Mouse (Mus musculus): Measurements from ENCODE around the gene Dnase1l1. TPM values are rescaled to one million over a fixed set of nuclear protein-coding genes. Genes with fewer than 3 reads are reported as not detected.
A peak's percentile ranks its signal among the peaks of the same experiment; 100 is the strongest.

Gene Dnase1l1
- polyA plus RNA-seq, 1 experiment from 2014 or later = 4.7 TPM

DNA sequence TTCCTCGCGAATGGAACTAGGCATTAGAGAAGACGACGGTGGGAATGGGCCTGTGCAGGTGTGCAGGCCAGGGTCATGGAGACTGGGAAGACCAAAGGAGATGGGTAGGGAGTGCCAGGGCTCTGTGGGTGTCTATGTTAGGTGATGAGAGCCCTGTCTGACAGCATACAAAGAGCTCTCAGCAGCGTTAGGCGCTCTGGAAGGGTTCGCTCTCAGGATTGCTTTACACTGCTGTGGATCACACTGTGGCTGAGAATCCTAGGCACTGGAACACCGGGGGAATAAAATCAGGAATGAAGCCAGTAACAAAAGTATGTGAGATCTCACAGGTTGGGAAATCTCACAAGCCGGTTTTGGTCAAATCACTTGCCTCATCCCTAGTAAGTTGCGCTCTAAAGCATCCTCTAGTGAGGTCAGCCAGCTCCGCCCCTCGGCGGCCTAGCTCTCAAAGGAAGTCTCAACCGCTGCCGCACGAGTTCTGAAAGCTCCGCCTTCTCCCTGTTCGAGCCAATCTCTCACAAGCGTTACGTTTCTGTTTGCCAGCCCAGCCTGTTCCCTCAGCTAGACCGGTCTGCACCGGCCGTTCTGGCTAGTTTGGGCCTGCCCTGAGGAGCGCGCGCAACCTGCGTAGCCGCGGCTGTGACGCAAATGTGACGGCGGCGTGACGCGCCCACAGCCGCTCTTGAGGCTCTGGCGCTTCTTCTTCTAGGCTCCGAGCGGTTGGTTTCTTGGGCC is 27.8 kb downstream of the Dnase1l1 start, which contains the start of gene Emd:
TSS of gene Emd (plus strand) at position 535 of the 735 bp plus-strand sequence.
- peaks cover 11% of the 10 kb centered on the region for H3K4me1 ChIP-seq (replicated peaks)
- H3K4me2 ChIP-seq = peak within 1 kb of the TSS; percentile 65
- WGBS = 26% methylated on average over 39 of the region's 39 CpGs
- ATAC-seq (ENCODE audit: low FRiP score, low read depth) = peak; percentile 97
- H3K27me3 ChIP-seq = no peaks in the 10 kb centered on the region
- peak within 1 kb of the TSS; percentile 58 for H3K4me3 ChIP-seq
- peak within 1 kb of the TSS; percentile 93 for H3K27ac ChIP-seq (replicated peaks)
- H3K9ac ChIP-seq = peak within 1 kb of the TSS; percentile 68
- H3K9me3 ChIP-seq = no peaks in the 10 kb centered on the region
- H3K36me3 ChIP-seq = no peaks in the 10 kb centered on the region; the same call in 1 of the 2 replicates

DNA sequence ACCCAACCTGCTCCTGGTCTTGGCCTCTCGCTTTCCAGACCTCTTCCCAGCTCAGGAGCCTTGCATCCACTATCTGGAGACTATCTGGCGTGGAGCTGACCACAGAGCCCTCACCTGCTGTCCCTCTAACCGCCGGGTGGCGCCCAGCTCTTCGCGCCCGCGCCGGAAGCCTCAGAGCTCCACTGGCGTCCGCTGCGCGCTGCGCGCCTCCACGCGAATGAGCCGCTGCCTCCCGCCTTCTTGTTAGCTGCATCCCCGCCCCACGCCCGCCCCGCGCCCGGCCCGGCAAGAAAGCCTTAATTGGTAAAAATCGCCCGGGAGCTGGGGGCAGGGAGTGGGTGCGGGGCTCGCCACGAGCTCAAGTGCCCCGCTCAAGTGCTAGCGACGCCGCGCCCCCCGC is 32.5 kb downstream of the Dnase1l1 start, which contains the start of gene Flna:
TSS of gene Flna (minus strand) at position 206 of the 400 bp plus-strand sequence.
- Histone ChIP-seq H3K4me3 (peak within 1 kb of the TSS; percentile 46), H3K4me2 (peak within 1 kb of the TSS; percentile 67), H3K27ac (replicated peaks) (peak within 1 kb of the TSS; percentile 48), H3K9ac (peak within 1 kb of the TSS; percentile 46), H3K36me3 (no peaks in the 10 kb centered on the region), H3K9me3 (no peaks in the 10 kb centered on the region), H3K4me1 (replicated peaks) (0 out of 2 replicates have a peak, but pooled peaks cover 7% of the 10 kb centered on the region), H3K27me3 (no peaks in the 10 kb centered on the region)
- WGBS = 17% methylated on average over 38 of the region's 38 CpGs
- ATAC-seq (ENCODE audit: low FRiP score, low read depth) = no peak

DNA sequence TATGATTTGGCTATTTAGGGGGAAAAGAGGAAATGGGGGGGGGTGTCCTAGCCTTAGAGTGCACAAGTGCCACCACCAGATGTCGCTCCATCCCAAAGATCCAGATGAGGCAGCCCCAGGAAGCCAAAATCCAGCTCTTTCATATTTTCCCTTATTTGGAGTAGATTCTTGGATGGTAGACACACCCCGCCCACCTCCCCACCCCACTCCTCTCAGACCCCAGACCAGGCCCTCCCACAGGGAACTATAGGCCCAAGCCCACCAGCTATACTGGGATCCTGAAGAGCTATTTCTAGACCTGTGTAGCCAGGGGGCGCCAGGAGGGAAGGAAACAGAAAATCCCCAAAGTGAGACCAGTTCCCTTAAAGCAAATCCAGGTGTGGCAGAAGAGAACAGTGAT is 33.5 kb downstream of the Dnase1l1 start:
- no peaks in the 10 kb centered on the region for H3K36me3 ChIP-seq
- no peaks in the 10 kb centered on the region for H3K9me3 ChIP-seq
- WGBS = 32% methylated on average over 3 of the region's 3 CpGs
- peaks cover 12% of the 10 kb centered on the region for H3K4me1 ChIP-seq (replicated peaks)
- no peak for ATAC-seq (ENCODE audit: low FRiP score, low read depth)
- H3K9ac ChIP-seq = no peak overlapping the region
- no peak overlapping the region for H3K4me3 ChIP-seq
- peak overlapping the region; percentile 67 for H3K4me2 ChIP-seq
- H3K27ac ChIP-seq (replicated peaks) = no peak overlapping the region
- no peaks in the 10 kb centered on the region for H3K27me3 ChIP-seq

DNA sequence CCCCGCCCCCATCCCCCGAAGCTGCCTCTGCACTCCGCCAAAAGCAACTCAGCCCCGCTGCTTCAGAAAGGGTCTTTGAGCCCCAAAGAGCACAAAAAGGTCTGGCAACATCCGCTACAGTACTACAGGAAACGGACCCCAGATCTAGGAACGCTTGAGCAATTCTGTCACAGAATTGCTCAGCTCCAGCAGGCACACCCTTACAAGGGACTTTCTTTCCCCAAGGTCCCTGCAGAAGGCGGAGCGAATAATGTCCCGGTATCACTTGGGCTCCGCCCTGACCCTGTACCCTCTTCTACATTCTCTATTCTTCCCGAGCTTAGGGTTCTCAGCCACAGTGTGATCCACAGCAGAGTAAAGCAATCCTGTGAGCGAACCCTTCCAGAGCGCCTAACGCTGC is 35.4 kb downstream of the Dnase1l1 start:
- Histone ChIP-seq H3K9ac (peak overlapping the region; percentile 29), H3K4me1 (replicated peaks) (peaks cover 27% of the 10 kb centered on the region), H3K27me3 (no peaks in the 10 kb centered on the region), H3K27ac (replicated peaks) (peak overlapping the region; percentile 76), H3K9me3 (no peaks in the 10 kb centered on the region), H3K4me2 (peak overlapping the region; percentile 67), H3K36me3 (peaks cover 13% of the 10 kb centered on the region), H3K4me3 (peak overlapping the region; percentile 58)
- ATAC-seq (ENCODE audit: low FRiP score, low read depth) = peak; percentile 23
- 24% methylated on average over 13 of the region's 15 CpGs for WGBS

DNA sequence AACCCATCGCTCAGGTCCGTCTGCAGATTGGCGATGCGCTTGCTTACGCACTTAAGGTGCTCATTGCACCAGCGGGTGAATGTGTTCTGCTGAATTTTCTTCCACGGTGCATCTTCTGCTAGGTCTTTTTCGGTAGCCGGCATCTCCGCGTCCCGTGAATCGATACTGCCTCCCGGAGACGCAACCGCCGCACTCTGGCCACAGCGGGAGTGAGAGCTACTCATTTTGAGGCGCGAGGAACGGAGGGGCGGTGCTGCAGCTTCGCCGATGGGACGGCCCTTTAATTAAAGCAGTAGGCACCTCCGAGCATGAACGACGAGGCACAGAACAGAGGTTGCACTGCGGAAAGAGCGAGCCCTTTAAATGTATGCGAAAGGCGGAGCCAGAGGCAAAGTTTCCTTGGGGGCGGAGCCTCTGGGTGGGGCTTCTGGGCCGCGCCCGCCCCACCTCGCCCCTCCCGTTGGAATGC is 35.9 kb downstream of the Dnase1l1 start:
- H3K4me2 ChIP-seq = peak overlapping the region; percentile 67
- 23% methylated on average over 29 of the region's 38 CpGs for WGBS
- peaks cover 18% of the 10 kb centered on the region for H3K36me3 ChIP-seq
- H3K4me1 ChIP-seq (replicated peaks) = peaks cover 27% of the 10 kb centered on the region
- ATAC-seq (ENCODE audit: low FRiP score, low read depth) = peak; percentile 90
- peak overlapping the region; percentile 58 for H3K4me3 ChIP-seq
- H3K27ac ChIP-seq (replicated peaks) = peak overlapping the region; percentile 87
- no peaks in the 10 kb centered on the region for H3K27me3 ChIP-seq
- peak overlapping the region; percentile 70 for H3K9ac ChIP-seq
- no peaks in the 10 kb centered on the region for H3K9me3 ChIP-seq

DNA sequence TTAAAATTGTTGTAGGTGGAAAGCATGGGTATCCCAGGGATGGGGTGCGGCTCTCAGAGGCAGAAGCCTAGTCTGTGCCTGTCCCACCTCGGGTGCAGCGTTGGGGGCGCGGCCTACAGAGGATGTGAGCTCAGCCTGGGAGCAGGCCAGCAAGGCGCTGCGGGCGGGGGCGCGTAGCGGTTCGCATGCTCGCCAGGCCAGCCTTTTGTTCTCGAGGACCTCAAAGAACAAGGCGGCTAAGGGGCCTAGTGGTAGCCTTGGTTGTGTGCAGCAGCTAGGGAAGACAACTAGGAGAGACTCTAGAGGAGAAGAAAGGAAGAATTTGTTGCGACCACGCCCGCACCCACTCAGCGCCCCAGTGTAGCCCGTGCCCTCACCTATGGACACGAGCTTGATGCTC is 36.5 kb downstream of the Dnase1l1 start:
- Histone ChIP-seq H3K9me3 (no peaks in the 10 kb centered on the region), H3K4me1 (replicated peaks) (peaks cover 27% of the 10 kb centered on the region), H3K4me3 (peak overlapping the region; percentile 58), H3K9ac (peak overlapping the region; percentile 70), H3K27ac (replicated peaks) (peak overlapping the region; percentile 87), H3K4me2 (peak overlapping the region; percentile 67), H3K27me3 (no peaks in the 10 kb centered on the region), H3K36me3 (peaks cover 23% of the 10 kb centered on the region)
- WGBS = 24% methylated on average over 21 of the region's 21 CpGs
- peak; percentile 23; the same call in 1 of the 2 replicates for ATAC-seq (ENCODE audit: low FRiP score, low read depth)

DNA sequence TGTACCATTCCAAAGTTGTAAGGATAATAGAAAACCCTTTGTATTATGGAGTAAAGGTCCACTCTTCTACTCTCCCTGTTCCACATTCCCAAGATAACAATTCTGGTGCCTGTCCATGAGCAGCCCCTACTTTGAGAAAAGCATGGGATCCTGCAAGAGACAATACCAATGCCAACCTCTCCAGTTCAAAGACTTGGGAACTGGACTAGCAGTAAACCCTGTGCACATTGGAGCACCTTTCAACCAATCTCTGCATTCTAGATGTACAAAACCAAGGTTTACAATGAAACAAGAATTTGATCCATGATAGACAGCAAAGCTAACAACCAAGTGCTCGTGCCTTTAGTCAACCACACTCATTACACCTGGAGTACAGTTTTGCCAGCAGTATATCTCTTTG is 37.0 kb downstream of the Dnase1l1 start:
- H3K9ac ChIP-seq = peak overlapping the region; percentile 70
- peaks cover 29% of the 10 kb centered on the region for H3K36me3 ChIP-seq

DNA sequence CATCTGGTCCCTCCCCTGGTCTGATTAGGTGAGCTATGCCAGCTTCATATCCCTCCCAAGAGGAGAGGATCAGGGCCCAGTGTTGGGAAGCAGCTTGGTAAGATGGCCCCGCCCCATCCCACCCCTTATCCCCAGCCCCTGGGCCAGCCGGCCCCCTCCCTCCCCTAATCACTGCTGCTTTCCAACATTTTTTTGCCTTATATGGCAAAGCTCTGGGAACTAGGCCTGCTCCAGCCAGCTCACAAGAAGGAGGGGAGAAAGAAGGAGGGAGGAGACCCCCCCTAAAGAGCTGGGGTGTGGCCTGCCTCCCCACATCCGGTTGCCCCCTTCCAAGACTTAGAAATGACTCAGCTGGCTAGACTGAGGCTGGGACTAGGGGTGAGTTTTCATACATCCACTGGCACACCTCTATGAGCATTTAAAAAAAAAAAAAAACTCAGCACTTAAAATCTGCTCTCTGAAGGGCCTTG is 37.5 kb downstream of the Dnase1l1 start:
- Histone ChIP-seq H3K9ac (peak overlapping the region; percentile 70; the same call in 1 of the 2 replicates), H3K4me3 (peak overlapping the region; percentile 58), H3K27me3 (no peaks in the 10 kb centered on the region), H3K36me3 (peaks cover 32% of the 10 kb centered on the region), H3K4me2 (peak overlapping the region; percentile 67), H3K27ac (replicated peaks) (peak overlapping the region; percentile 87), H3K4me1 (replicated peaks) (peaks cover 27% of the 10 kb centered on the region), H3K9me3 (no peaks in the 10 kb centered on the region)
- 29% methylated on average over 3 of the region's 3 CpGs for WGBS
- peak; percentile 52 for ATAC-seq (ENCODE audit: low FRiP score, low read depth)

More for the DNA sequence above, 37.0 kb downstream of the Dnase1l1 start:
- Histone ChIP-seq H3K27ac (replicated peaks) (peak overlapping the region; percentile 87), H3K4me3 (peak overlapping the region; percentile 58), H3K9me3 (no peaks in the 10 kb centered on the region), H3K4me2 (peak overlapping the region; percentile 67), H3K27me3 (no peaks in the 10 kb centered on the region), H3K4me1 (replicated peaks) (peaks cover 27% of the 10 kb centered on the region)
- no peak for ATAC-seq (ENCODE audit: low FRiP score, low read depth)
- 37% methylated on average over 1 of the region's 1 CpGs for WGBS

DNA sequence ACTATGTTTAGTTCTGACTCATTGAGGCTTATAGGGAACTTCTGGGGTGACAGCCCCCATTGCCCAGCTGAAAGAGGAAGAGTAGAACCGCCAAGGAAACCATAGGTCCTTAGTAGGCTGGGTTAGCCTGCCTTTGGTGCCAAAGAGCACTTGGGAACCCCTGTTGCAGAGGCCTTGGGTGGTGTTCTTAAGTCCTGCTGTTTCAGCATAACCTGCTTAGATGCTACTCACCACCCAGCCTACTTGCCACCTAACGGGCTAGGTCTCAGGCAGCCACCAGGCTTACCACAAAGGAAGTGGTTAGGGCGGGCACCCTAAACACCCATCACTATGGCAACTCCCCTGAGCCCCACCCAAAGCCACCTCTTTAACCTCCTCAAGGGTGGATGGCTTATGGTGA is 38.3 kb downstream of the Dnase1l1 start:
- Histone ChIP-seq H3K27me3 (no peaks in the 10 kb centered on the region), H3K4me1 (replicated peaks) (peaks cover 20% of the 10 kb centered on the region), H3K9ac (peak overlapping the region; percentile 70; the same call in 1 of the 2 replicates), H3K9me3 (no peaks in the 10 kb centered on the region), H3K4me2 (peak overlapping the region; percentile 67), H3K36me3 (peaks cover 40% of the 10 kb centered on the region), H3K27ac (replicated peaks) (peak overlapping the region; percentile 87; the same call in 1 of the 2 replicates), H3K4me3 (peak overlapping the region; percentile 58)
- WGBS = 74% methylated on average over 3 of the region's 3 CpGs
- ATAC-seq (ENCODE audit: low FRiP score, low read depth) = no peak

DNA sequence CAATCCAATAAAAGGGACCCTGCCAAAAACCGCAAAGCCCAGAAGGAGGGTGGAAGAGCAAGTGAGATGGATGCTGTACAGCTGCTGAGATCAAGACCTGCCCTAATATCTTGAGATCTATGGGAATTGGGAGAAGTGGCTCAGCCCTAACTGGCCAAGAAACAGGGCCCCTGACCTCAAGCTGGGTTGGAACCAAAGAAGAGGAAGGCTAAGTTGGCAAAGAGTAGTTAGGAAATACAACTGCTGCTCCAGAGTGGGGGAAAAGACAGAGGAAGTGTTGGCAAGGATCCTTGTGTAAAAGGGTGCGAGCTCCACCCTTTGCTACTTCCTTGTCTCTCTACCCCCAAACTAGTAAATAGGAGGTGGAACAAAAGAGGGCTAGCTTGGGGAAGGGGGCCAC is 38.7 kb downstream of the Dnase1l1 start:
- H3K27me3 ChIP-seq = no peaks in the 10 kb centered on the region
- peak overlapping the region; percentile 58 for H3K4me3 ChIP-seq
- WGBS = 94% methylated on average over 2 of the region's 2 CpGs
- H3K9me3 ChIP-seq = no peaks in the 10 kb centered on the region
- peaks cover 20% of the 10 kb centered on the region for H3K4me1 ChIP-seq (replicated peaks)
- H3K36me3 ChIP-seq = peaks cover 43% of the 10 kb centered on the region
- peak overlapping the region; percentile 70; the same call in 1 of the 2 replicates for H3K9ac ChIP-seq
- no peak overlapping the region for H3K27ac ChIP-seq (replicated peaks)
- no peak for ATAC-seq (ENCODE audit: low FRiP score, low read depth)
- H3K4me2 ChIP-seq = peak overlapping the region; percentile 67

DNA sequence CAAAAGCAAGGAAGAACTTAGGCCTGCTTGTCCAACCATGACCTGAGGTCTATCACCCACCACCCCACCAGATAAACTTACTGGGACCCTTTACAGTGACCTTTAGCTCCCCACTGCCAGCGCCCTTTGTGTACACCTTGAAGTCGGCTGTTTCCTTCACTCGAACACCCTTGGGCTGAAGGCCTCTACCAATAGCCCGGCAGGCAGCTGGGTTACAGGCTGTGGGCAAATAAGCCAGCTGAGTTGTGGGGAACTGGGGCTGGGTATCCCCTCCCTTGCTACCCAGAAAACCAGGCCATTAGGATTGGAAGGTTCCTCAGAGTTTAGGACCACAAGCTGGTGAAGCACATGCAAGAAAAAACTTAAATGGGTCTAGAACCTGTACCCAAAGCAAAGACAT is 41.8 kb downstream of the Dnase1l1 start:
- WGBS = 91% methylated on average over 4 of the region's 4 CpGs
- peaks cover 64% of the 10 kb centered on the region for H3K36me3 ChIP-seq
- peaks cover 20% of the 10 kb centered on the region for H3K4me1 ChIP-seq (replicated peaks)
- H3K4me3 ChIP-seq = no peak overlapping the region
- no peak for ATAC-seq (ENCODE audit: low FRiP score, low read depth)
- no peak overlapping the region for H3K4me2 ChIP-seq
- H3K27me3 ChIP-seq = no peaks in the 10 kb centered on the region
- H3K9ac ChIP-seq = no peak overlapping the region
- H3K27ac ChIP-seq (replicated peaks) = no peak overlapping the region
- H3K9me3 ChIP-seq = no peaks in the 10 kb centered on the region

DNA sequence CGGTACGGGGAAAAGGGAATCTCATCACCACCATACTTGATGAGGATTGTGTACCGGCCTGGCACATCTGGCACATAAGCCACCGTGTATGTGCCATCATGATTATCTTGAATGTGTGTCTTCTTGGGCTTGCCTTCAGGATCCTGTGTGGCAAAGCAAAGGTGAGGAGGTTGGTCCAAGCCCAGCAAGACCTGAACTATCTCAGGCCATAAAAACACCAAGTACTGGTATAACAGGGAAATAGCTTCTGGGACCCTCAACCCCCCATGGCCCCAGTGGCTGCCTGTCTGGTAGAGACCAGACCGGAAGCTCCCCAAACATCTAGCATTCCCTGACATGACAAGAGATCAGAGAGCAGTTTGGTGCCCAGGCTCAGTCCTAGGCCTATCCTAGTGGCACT is 48.9 kb downstream of the Dnase1l1 start:
- Histone ChIP-seq H3K4me3 (no peak overlapping the region), H3K27me3 (no peaks in the 10 kb centered on the region), H3K9me3 (no peaks in the 10 kb centered on the region), H3K4me2 (no peak overlapping the region), H3K36me3 (peaks cover 80% of the 10 kb centered on the region), H3K27ac (replicated peaks) (no peak overlapping the region), H3K4me1 (replicated peaks) (no peaks in the 10 kb centered on the region), H3K9ac (no peak overlapping the region)
- WGBS = 94% methylated on average over 5 of the region's 5 CpGs
- no peak for ATAC-seq (ENCODE audit: low FRiP score, low read depth)
